ENCODE assay signal across 14 mouse cellular contexts in genomic region chr13:31818337-31818736, GRCm38 (mm10). TPM values are rescaled to one million over a fixed set of nuclear protein-coding genes. Genes with fewer than 3 reads are reported as not detected.
"Had no signal": no experiment of that assay in that cellular context is flagged by ENCODE, and none has a peak within 500 bp of the region (broad histone marks: within the 10 kb centered on the region; RNA-seq: fewer than 3 reads in every experiment).

No protein-coding gene starts in this region.

- DNase-seq: kidney, adult 11 months; kidney, postnatal 36 days; liver, embryonic 13.5 days; liver, postnatal 0 days; lung, postnatal 14 days; right cerebral cortex, postnatal 14 days; thymus, postnatal 4 days had no signal

- H3K36me3 ChIP-seq: limb, embryonic 15.5 days; liver, embryonic 13.5 days; lung, embryonic 15.5 days; midbrain, embryonic 15.5 days; neural tube, embryonic 13.5 days had no signal

- H3K9me3 ChIP-seq: limb, embryonic 15.5 days; liver, embryonic 13.5 days; lung, embryonic 15.5 days; megakaryocyte, embryonic 14.5 days; midbrain, embryonic 15.5 days; neural tube, embryonic 13.5 days had no signal

- H3K4me2 ChIP-seq: limb, embryonic 15.5 days; liver, embryonic 13.5 days; lung, embryonic 15.5 days; midbrain, embryonic 11.5 days; midbrain, embryonic 15.5 days; neural tube, embryonic 13.5 days had no signal

- H3K27ac ChIP-seq: limb, embryonic 15.5 days; liver, embryonic 13.5 days; lung, embryonic 15.5 days; macrophage; midbrain, embryonic 15.5 days; neural tube, embryonic 13.5 days had no signal

- H3K9ac ChIP-seq: limb, embryonic 15.5 days; liver, embryonic 13.5 days; liver, postnatal 0 days; lung, embryonic 15.5 days; midbrain, embryonic 15.5 days; neural tube, embryonic 13.5 days had no signal

- H3K4me3 ChIP-seq: limb, embryonic 15.5 days; liver, embryonic 13.5 days; lung, embryonic 15.5 days; megakaryocyte, embryonic 14.5 days; midbrain, embryonic 15.5 days; neural tube, embryonic 13.5 days had no signal

- ATAC-seq: liver, postnatal 0 days; midbrain, embryonic 15.5 days had no signal

RNA-seq across cellular contexts. Expression of gene Foxc1, which starts 11.9 kb away (rescaled TPM):
- polyA plus RNA-seq: liver, postnatal 0 days; macrophage had no signal
